Mouse (Mus musculus): Measurements from ENCODE around the gene Terf2. TPM values are rescaled to one million over a fixed set of nuclear protein-coding genes. Genes with fewer than 3 reads are reported as not detected.

Terf2 gene
- total RNA-seq, 1 experiment from 2014 or later: 54.0 TPM

DNA sequence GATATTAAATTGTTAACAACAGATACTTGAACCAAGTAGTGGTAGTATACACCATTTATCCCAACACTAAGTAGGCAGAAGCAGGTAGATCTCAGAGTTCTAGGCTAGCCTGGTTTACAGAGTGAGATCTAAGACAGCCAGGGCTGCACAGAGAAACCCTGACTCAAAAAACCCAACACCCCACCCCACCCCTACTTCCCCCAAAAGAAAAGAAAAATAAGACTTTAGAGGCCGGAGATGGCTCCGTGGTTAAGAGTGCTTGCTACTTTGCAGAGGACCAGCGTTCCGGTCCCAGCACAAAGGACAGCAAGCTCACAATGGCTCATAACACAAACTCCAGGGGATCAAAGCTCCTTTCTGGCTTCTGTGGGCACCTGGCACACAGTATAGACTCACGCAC is 10.3 kb downstream of the Terf2 start:
- no peak for ATAC-seq (replicated peaks in 1 of 2; ENCODE audit: insufficient read depth in 1 of 2, low FRiP score in 2 of 2, low TSS enrichment in 1 of 2, low read depth in 1 of 2, poor library complexity in 2 of 2, severe bottlenecking in 2 of 2)

DNA sequence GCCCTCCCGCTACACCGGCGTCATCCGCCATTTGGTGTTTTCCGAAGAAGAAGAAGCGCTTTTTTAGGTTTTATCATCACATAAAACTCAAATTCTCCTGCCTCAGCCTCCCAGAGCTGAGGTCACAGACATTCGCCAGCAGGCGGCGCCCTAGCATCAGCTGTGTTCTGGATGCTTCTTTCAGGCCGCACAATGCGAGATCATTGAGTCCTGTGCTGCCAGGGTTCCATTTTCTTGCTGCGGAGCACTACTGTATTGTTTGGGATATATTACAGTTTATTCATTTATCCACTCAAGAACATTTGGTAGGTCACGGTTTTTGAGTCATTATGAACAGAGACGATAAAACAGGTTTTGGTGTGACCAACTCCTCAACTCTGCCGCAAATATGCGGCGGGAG is 11.0 kb downstream of the Terf2 start:
- no peak for ATAC-seq (replicated peaks in 1 of 2; ENCODE audit: insufficient read depth in 1 of 2, low FRiP score in 2 of 2, low TSS enrichment in 1 of 2, low read depth in 1 of 2, poor library complexity in 2 of 2, severe bottlenecking in 2 of 2)

DNA sequence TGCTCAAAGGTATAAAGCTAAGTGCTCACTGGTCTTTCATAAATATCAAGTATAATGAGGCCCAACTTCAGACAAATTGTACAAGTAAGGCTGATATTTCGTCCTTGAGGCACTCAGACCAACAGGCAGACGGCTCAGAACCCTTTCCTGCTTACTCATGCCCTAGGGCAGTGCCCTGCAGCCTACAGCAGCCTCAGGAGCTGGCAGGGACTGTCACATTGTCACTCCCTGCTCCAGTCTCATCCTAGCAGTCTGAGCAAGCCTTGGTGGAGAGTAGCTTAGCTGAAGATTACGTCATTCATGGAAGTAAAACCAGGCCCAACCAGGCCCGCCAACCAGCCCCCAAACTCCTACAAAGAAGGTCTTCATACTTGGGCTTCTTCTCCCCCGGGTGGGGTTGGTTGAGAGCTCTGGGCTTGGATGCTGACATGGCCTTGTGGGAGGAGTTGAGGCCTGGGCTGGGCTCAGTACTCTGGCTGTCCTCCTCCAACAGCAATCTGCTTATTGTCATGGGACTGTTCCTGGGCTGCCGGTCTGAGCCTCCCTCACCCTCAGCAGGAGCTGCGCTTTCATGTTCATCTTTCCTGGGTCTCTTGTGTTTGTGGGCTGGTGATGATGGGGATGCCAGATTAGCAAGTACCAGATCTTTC is 20.0 kb downstream of the Terf2 start:
- no peak for ATAC-seq (replicated peaks in 1 of 2; ENCODE audit: insufficient read depth in 1 of 2, low FRiP score in 2 of 2, low TSS enrichment in 1 of 2, low read depth in 1 of 2, poor library complexity in 2 of 2, severe bottlenecking in 2 of 2)

DNA sequence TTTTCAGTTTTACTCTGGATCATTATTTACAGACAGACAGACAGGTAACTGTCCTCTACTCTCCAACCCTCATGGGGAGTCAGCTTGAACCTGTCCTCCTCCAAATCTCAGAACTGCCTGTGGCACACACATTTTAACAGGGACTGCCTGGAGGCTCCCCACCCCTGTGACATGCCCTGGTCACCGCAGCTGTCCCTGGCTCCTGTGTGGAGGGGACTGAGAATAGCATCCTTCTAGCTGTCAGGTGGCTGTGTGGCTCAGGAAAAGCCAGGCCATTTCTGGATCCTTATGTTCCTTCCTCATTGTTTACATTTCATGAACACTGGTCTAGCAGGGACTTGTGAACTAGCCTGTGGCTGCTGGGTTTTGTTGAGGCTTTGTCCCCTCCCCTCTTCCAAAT is 22.2 kb downstream of the Terf2 start:
- ATAC-seq (replicated peaks in 1 of 2; ENCODE audit: insufficient read depth in 1 of 2, low FRiP score in 2 of 2, low TSS enrichment in 1 of 2, low read depth in 1 of 2, poor library complexity in 2 of 2, severe bottlenecking in 2 of 2): no peak

DNA sequence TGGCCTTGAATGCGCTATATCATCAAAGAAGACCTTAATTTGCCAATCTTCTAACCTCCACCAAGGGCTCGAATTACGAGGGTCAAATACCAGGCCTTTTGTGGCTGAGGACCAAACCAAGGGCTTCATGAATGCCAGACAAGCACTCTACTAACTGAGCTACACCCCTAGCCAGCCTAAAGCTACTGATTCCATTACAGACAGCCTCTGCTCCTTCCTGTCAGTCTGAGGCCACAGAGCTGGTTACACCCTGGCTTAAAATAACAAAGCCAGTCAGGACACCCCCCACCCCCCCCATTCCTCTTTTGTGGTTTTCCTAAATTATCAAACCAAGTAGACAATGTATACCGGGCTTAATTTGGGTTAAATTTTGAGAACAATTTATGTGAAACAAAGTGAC is 22.6 kb downstream of the Terf2 start:
- ATAC-seq (replicated peaks in 1 of 2; ENCODE audit: insufficient read depth in 1 of 2, low FRiP score in 2 of 2, low TSS enrichment in 1 of 2, low read depth in 1 of 2, poor library complexity in 2 of 2, severe bottlenecking in 2 of 2): no peak

DNA sequence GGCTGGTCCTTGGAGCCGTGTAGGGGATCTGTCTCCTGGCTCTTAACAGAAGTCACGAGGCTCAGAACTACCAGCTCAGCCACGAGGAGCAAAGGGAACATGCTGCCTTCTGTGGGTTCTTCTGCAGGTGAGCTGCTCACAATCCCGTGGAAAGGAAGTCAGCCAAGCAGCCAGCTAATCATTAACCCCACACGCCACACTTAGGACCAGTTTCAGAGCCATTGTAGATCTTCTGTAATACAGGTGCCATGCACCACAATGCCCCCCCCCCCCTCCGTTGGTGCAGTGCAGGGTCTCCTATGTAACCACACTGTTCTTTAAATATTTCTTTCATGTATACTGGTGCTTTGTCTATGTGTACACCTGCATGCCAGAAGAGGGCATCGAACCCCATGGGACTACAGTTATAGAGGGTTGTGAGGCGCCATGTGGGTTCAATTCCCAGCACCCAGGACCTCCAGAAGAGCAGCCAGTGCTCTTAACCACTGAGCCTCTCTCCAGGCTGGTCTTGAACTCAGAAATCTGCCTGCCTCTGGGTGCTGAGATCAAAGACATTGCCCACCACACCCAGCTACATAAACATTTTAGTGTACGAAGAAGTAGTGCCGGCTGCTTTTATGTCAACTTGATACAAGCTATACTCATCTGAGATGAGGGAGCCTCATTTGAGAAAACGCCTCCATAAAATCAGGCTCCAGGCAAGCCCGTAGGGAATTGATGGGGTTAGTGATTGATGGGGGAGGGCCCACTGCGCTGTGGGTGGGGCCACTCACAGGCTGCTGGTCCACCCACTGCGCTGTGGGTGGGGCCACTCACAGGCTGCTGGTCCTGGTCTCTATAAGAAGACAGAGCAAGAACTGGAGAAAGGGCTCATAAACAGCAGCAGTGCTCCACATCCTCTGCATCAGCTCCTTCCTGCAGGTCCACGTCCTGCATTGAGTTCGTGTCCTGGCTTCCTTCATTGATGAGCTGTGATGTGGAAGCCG is 30.5 kb downstream of the Terf2 start, which contains the start of gene Tmed6:
Gene Tmed6 (minus strand): TSS at position 134 of the 986 bp plus-strand sequence.
- ATAC-seq (replicated peaks in 1 of 2; ENCODE audit: insufficient read depth in 1 of 2, low FRiP score in 2 of 2, low TSS enrichment in 1 of 2, low read depth in 1 of 2, poor library complexity in 2 of 2, severe bottlenecking in 2 of 2): peak in 1 of 2 experiments; percentile 53; a peak in 3 of 4 replicates

DNA sequence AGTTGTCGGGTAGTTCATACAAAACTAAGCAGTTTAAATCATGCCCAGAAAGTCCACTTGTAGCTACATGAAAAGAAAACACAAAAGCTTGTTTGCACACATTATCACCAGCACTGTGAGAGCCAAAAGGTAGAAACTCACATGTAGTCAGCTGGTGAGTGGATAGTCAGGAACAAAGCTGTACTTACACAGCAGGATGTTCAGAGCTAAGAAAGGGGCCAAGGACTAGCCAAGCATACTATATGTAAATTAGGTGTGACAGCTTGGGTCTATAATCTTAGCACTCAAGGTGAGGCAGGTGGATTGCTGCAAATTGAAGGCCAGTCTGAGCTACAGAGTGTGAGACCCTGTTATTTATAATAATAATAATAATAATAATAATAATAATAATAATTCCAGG is 33.7 kb downstream of the Terf2 start:
- ATAC-seq (replicated peaks in 1 of 2; ENCODE audit: insufficient read depth in 1 of 2, low FRiP score in 2 of 2, low TSS enrichment in 1 of 2, low read depth in 1 of 2, poor library complexity in 2 of 2, severe bottlenecking in 2 of 2): no peak

DNA sequence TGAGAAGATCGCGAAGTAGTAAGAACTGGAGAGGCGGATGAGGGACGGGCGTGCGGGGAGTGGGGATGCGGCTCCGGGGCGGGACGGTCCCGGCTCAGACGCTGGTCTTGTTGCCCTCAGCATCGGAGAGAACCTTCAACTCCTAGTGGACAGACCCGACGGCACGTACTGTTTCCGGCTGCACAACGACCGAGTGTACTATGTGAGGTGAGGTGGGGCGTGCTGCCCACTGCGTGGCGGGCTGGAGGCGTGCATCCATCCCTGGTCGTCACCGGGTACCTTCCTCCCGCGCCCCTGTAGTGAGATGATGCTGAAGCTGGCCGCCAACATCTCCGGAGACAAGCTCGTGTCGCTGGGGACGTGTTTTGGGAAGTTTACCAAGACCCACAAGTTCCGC is 39.4 kb downstream of the Terf2 start:
- ATAC-seq (replicated peaks in 1 of 2; ENCODE audit: insufficient read depth in 1 of 2, low FRiP score in 2 of 2, low TSS enrichment in 1 of 2, low read depth in 1 of 2, poor library complexity in 2 of 2, severe bottlenecking in 2 of 2): peak; percentile 52 to 68

DNA sequence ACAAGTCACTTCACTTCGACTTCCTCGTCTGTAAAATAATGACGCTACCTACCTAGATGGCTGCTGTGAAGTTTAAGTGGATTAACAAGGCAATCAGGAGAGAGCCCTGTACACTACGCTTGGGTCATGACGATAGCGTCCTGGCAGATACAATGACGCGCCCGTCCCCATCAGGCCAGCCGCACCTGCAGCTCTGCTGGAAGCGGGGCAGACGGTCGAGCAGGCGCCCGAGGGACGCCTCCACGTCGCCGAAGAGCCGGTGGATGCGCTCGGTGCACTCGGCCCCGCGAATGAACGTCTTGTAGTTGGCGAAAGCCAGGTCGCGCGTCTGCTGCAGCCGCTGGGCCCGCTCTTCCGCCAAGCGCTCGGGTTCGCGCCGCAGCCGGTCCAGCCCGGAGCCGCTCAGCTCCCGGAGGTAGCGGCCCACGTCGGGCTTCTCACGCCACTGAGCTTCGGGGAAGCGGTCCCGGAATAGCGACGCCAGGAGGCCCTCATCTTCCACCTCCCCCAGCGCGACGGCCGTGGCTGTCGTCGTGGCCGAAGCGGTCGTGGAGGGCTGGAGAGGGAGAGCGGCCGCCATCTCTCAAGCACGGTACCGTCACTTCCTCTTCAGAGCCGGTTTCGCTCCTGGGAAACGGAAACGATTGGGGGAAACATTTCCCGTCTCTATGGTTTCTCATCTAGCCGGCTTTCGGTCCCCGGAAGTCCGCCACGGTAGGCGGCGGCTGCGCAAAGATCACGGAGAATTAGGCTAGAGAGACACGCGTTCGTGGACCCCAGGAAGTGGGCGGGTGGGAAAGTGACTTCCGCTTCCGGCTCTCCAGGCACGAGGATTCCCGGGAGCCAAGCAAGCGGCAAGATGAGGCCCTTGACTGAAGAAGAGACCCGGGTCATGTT is 40.0 kb downstream of the Terf2 start, which contains the start of the genes Cog8 and Nip7:
Gene Cog8 (minus strand): TSS at position 614 of the 897 bp plus-strand sequence.
Gene Nip7 (plus strand): TSS at position 802 of the 897 bp plus-strand sequence.
- peak; percentile 92 to 95 for ATAC-seq (replicated peaks in 1 of 2; ENCODE audit: insufficient read depth in 1 of 2, low FRiP score in 2 of 2, low TSS enrichment in 1 of 2, low read depth in 1 of 2, poor library complexity in 2 of 2, severe bottlenecking in 2 of 2)

DNA sequence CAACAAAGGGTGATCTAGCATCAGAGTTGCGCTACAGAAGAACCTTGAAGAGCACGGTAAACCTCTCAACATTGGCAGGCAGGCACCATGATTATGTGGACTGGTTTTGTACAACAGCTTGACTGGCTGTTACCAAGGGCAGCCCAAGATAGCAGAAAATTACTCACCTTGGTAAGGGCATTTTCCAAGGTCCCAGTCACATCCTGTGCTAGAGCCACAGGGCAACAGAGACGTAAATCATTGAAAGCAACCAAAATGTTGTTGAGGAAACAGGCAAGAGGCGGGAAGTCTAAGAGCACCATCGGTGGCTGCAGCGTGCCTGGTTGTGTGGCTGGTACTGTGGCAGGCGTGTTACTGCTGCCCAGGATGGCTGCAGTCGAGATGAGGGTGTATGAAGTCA is 44.3 kb downstream of the Terf2 start:
- no peak for ATAC-seq (replicated peaks in 1 of 2; ENCODE audit: insufficient read depth in 1 of 2, low FRiP score in 2 of 2, low TSS enrichment in 1 of 2, low read depth in 1 of 2, poor library complexity in 2 of 2, severe bottlenecking in 2 of 2)

DNA sequence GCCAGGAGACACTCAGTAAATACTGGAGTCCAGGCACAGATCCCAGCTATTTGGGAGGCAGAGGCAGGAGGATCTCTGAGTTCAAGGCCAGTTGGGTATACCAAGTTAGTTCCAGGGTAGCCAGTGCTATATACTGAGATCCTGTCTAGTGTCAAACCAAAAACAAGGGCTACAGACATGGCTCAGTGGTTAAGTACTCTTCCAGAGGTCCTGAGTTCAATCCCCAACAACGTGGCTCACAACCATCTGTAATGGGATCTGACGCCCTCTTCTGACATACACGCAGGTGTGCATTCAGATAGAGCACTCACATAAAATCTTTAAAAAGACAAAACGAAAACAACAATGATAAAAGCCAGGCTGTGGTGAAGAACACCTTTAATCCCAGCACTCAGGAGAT is 46.9 kb downstream of the Terf2 start:
- ATAC-seq (replicated peaks in 1 of 2; ENCODE audit: insufficient read depth in 1 of 2, low FRiP score in 2 of 2, low TSS enrichment in 1 of 2, low read depth in 1 of 2, poor library complexity in 2 of 2, severe bottlenecking in 2 of 2): no peak

DNA sequence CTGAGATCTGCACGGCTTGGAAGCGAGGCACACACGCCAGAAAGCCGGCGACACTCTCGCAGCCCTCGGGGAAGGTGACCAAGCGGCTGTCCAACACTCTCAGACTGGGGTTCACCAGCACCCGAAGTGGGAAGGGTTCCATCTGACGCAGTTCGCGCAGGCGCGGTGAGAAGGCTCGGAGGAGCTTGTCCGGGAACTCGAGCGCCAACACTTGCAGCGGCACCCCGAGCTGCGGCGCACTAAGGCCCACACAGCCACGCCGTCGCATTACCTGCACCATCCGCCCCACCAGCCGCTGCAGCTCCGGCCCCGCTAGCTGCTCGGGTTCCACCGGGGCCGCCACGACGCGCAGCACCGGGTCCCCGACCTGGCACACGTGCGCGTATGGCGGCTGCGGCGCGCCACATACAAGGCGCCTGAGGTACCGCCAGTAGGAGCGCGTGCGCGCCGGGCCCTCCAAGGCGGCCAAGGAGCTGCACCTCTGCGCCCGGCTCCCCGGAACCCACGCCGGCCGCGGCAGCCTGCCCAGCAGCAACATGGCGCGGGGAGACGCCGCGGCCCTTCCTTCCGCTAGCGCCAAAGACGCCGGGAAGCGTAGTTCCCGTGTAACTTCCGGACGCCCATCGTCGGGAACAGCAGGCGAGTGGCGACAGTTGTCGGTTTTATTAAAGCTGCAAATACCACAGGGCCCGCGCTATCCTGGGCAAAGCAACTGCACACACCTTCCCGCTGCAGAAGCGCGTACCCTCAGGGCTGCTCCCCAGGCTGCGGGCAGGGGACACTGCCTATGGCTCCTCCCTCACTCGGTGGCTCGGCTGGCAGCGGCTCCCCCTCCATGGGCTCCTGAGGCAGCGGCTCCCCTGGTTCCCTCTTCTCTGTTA is 48.0 kb downstream of the Terf2 start, which contains the start of gene Pdf:
Gene Pdf (minus strand): TSS at position 554 of the 881 bp plus-strand sequence.
- ATAC-seq (replicated peaks in 1 of 2; ENCODE audit: insufficient read depth in 1 of 2, low FRiP score in 2 of 2, low TSS enrichment in 1 of 2, low read depth in 1 of 2, poor library complexity in 2 of 2, severe bottlenecking in 2 of 2): peak; percentile 72 to 81

DNA sequence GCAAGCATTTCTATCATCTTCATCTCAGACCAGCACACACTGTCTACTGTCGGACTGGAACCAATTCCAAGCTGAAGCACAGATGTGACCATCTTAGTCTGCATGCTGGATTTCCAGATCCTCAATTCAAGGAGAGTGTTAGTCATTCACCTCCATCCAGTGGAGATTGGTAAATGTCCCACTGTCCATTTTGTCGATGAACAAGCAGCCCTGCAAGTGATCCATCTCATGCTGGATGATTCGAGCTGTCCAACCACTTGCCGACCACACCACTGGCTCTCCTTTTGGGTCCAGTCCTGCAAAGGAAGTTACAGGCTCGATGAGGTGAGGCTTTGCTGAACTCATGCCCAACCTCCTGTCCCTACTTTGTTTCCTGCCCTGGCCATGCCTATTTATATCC is 49.4 kb downstream of the Terf2 start:
- no peak for ATAC-seq (replicated peaks in 1 of 2; ENCODE audit: insufficient read depth in 1 of 2, low FRiP score in 2 of 2, low TSS enrichment in 1 of 2, low read depth in 1 of 2, poor library complexity in 2 of 2, severe bottlenecking in 2 of 2)

DNA sequence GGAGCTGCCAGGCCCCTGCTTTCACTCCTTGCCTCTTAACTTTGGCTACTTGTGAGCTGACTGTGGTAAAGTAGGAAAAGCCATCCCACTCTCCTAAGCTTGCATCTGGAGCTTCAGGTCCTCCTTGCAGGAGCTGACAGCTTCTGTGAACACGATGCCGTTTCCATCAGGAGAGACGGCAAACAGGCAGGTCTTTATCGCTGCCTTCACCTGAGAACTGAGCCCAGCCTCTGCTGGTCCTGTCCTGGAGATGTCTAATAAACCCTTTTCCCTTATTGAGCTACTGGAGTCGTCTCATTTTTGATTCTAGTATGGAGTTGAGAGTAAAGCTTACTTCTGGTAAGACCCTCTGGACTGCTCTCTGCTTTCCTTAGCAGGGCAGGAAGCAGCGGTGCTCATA is 50.9 kb downstream of the Terf2 start:
- ATAC-seq (replicated peaks in 1 of 2; ENCODE audit: insufficient read depth in 1 of 2, low FRiP score in 2 of 2, low TSS enrichment in 1 of 2, low read depth in 1 of 2, poor library complexity in 2 of 2, severe bottlenecking in 2 of 2): no peak

DNA sequence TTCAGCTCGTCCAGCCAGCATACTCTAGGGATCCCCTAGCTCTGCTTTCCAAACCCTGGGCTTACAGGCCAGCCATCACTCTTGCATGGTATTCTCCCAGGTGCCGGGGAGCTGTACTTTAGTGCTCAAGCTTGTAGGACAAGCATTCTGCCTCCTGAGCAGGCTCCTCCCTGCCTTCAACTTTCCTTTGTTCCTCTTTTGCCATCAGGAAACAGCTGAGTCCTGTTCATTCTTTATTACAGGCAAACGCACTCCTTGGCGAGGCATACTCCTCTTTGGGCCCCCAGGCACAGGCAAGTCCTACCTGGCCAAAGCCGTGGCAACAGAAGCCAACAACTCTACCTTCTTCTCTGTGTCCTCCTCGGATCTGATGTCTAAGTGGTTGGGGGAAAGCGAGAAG is 55.7 kb downstream of the Terf2 start:
- ATAC-seq (replicated peaks in 1 of 2; ENCODE audit: insufficient read depth in 1 of 2, low FRiP score in 2 of 2, low TSS enrichment in 1 of 2, low read depth in 1 of 2, poor library complexity in 2 of 2, severe bottlenecking in 2 of 2): peak; percentile 18 to 64; a peak in 2 of 4 replicates

DNA sequence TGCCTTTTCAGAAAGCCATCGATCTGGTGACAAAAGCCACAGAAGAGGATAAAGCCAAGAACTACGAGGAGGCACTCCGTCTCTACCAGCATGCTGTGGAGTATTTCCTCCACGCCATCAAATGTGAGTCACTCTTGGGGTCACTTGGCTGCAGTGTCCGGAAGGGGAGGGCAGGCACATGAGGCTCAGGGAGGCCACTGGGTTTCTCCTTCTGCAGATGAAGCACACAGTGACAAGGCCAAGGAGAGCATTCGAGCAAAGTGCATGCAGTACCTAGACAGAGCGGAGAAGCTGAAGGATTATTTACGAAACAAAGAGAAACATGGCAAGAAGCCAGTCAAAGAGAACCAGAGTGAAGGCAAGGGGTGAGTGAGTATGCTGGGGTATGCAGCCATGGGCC is 59.7 kb downstream of the Terf2 start:
- ATAC-seq (replicated peaks in 1 of 2; ENCODE audit: insufficient read depth in 1 of 2, low FRiP score in 2 of 2, low TSS enrichment in 1 of 2, low read depth in 1 of 2, poor library complexity in 2 of 2, severe bottlenecking in 2 of 2): no peak
